Mouse (Mus musculus): Measurements from ENCODE around the gene H2bfm. TPM values are rescaled to one million over a fixed set of nuclear protein-coding genes. Genes with fewer than 3 reads are reported as not detected.

Gene H2bfm
- not detected in 2 replicates for polyA plus RNA-seq (2012; rRNA removed; ENCODE audit: low replicate concordance)

DNA sequence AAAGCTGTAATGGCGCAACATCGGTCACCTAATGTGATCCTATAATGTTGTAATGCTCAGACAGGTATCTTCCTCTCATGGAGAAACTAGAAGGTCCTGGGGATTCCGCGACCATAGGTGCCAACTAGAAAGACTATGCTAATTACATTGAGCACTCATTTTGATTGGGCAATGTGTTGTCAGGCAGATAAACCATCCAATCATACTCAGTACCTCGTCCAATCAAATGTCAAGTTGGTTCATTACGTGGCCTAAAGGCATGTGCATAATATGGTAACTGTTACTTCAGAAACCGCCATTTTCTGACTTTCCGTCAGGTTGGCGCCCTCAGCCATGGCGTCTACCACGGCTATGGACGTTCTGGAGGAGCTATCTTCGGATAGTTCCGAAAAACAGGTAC, at the start of gene H2bfm:
TSS of gene H2bfm (plus strand) at position 295 of the 400 bp plus-strand sequence.

DNA sequence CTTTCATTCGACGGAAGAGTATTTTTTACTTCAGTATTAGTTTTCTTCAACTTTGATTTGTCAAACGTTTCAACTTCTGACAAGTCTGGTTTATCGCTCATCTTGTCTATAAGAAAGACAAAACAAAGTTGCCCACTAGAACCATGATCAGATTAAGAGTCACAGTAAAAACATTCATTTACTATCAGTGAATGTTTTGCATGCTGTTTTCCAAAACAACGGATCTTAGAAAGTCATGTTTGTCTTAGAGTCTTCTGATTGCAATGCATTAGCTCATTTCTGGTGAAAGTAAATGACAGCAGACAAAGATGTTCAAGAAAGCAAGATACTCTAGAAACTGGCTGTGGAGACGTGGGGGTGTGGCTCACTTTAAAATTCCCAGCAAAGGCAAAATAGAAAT, 48.3 kb downstream of the H2bfm start, which contains the start of gene Tmsb15b2:
TSS of gene Tmsb15b2 (minus strand) at position 101 of the 400 bp plus-strand sequence.

GRCm38 (mm10) chrX:136976424-136977084, 49.4 kb downstream of the H2bfm start, which contains the start of the genes Tmsb15l and Tmsb15b1:
TSS of gene Tmsb15l (minus strand) at chrX:136976869.
TSS of gene Tmsb15b1 (minus strand) at chrX:136976874.

Other genes with a start within 250 kb of the H2bfm start
- 0.69 and 1.1 TPM in 2 replicates for gene Tceal1, start 219.3 kb upstream of the H2bfm start, polyA plus RNA-seq (2012; rRNA removed; ENCODE audit: low replicate concordance)
- gene Morf4l2, start 183.6 kb upstream of the H2bfm start, polyA plus RNA-seq (2012; rRNA removed; ENCODE audit: low replicate concordance), result 16.8 and 46.6 TPM in 2 replicates
- gene Glra4, start 147.2 kb upstream of the H2bfm start, polyA plus RNA-seq (2012; rRNA removed; ENCODE audit: low replicate concordance), result not detected in 2 replicates
- 5.7 and 17.4 TPM in 2 replicates for gene Plp1, start 104.7 kb upstream of the H2bfm start, polyA plus RNA-seq (2012; rRNA removed; ENCODE audit: low replicate concordance)
- gene Rab9b, start 58.6 kb upstream of the H2bfm start, polyA plus RNA-seq (2012; rRNA removed; ENCODE audit: low replicate concordance), result 0.08 and 0.14 TPM in 2 replicates
- gene Tmsb15b2, start 48.2 kb downstream of the H2bfm start, polyA plus RNA-seq (2012; rRNA removed; ENCODE audit: low replicate concordance), result not detected in 2 replicates
- gene Tmsb15l, start 49.5 kb downstream of the H2bfm start, polyA plus RNA-seq (2012; rRNA removed; ENCODE audit: low replicate concordance), result 0.30 and 0.96 TPM in 2 replicates
- gene Tmsb15b1, start 49.5 kb downstream of the H2bfm start, polyA plus RNA-seq (2012; rRNA removed; ENCODE audit: low replicate concordance), result 0.45 TPM in 1 of 2 replicates, not detected in the other
- 0.68 and 0.88 TPM in 2 replicates for gene Zcchc18, start 65.8 kb downstream of the H2bfm start, polyA plus RNA-seq (2012; rRNA removed; ENCODE audit: low replicate concordance)
- 5.9 and 7.4 TPM in 2 replicates for gene Slc25a53, start 111.0 kb downstream of the H2bfm start, polyA plus RNA-seq (2012; rRNA removed; ENCODE audit: low replicate concordance)
- 0.47 and 0.87 TPM in 2 replicates for gene Fam199x, start 122.3 kb downstream of the H2bfm start, polyA plus RNA-seq (2012; rRNA removed; ENCODE audit: low replicate concordance)
- not detected in 2 replicates for gene Esx1, start 194.8 kb downstream of the H2bfm start, polyA plus RNA-seq (2012; rRNA removed; ENCODE audit: low replicate concordance)

All from mammary gland, adult 2 months (tissue).